Mouse (Mus musculus) 3T3-L1 (cell line): Measurements from ENCODE around the gene Hist1h3e.
A peak's percentile ranks its signal among the peaks of the same experiment; 100 is the strongest.
"Not testable (repeated sequence)": the region's sequence is repeated elsewhere in the genome, so short reads cannot be mapped to it uniquely, and the experiment has no call there.

Source experiments
- DNase-seq: peaks from one replicate; pipeline ENCODE4 v3.0.0-alpha.2; 2015; ENCODE audit warnings: low read depth, low spot score

Hist1h3e gene

DNA sequence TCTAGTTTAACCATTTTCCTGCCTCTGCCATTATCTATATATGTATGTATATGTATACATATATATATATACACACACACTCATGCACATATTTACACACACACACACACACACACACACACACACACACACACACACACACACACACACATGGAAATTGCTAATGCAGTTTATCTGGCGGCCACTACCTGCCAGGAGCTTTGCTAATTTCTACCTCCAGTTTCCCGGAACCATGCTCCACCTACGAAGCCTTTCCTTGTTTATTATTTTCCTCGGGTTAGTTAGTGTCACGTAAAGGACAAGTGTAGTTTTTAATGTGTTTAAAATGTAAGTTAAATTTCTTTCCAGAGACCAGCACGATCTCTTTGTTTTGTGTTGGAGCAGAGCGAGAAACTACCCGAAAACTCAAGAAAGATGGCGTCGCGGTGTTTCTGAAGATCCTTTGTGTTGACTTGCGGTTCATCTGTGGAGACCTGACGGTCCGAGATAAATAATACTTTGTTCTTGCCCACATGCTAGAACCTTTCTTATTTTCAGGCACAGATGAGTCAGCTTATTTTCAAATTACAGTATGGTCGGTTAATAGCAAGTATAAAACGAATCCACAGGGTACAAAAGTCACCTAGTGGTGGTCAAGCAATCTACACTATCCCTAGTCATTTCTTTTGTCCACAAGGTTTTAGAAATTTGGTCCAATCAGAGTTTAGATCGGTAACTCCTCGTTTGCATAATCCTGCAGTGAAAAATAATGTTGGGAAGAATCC lies 712 bp upstream of the Hist1h3e start:
- DNase-seq, result peak; percentile 90

DNA sequence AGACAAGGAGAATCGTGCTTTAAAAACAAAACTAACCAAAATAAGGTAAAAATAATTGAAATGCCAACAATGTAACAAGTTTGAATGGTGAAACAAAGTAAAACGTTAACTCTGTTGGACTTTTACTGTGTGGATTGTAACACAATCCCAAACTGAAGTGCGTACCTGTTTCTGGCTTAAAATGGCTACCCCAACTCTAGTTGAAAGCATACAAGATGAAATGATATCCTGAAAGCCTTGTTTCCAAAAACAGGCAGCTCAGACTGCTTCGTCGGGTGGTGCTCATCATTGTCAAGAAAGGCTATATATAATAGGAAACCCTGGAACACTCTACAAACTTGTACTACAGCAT lies 662 bp downstream of the Hist1h3e start:
- not testable (repeated sequence) for DNase-seq

DNA sequence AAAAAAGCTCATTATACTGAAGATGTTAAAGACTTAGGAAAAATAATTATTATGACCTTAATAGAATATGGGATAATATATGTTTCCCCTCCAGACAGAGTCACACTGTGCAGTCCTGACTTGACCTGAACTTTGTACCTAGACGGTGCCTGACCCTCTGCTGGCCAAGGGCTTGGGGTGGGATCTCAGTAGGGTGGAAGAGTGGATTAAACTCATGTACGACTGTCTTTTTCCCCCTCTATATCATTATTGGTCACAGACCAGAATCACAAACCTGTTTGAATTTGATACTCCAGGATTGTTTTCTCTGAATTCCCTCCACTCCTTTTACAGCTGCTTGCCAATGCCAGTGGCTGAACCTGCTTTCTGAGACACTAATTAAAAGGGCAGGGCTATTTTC lies 1.5 kb downstream of the Hist1h3e start:
- not testable (repeated sequence) for DNase-seq

DNA sequence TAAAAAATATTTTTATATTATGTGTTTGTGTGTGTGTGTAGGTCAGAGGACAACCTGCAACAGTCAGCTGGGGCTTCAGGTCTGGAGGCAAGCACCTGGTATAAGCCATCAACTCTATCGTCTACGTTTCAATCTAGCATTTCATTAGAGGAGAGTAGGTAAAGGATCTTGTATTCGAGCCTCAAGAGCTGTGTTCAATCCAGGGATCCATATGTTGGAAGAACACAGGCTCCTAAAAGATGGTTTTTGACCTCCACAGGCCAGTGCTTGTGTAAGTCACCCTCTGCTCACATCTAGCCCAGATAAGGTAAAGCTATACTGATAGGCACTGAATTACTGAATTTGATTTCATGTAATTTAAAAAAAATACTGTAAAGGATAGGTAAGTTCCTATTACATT lies 5.3 kb downstream of the Hist1h3e start:
- DNase-seq, result no peak

DNA sequence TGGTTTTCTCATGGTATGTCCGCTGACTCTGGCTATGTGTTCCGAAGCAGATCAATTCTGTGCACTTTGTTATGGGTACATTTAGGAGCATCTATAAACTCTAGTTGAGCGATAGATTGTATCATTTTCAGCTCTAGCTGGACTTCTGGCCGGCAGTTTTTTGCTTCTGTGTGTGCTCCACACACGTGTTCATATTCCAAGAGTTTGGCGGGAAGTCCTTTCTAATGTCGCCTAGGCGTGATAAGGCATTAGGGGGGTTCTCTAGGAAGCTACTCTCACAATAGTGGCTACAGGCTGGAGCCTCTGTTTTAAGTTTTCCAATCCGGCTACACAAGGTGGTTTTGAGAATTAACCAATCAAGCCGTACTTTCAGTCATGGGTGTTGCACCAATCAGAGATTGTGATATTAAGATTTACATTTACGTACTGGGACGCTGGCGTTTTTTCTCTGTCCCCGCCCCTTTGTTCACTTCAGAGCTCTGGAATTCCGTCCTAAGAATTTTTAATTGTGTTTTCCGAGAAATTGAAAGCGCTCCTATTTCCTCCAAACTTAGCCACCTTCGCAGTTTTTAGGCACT lies 6.2 kb downstream of the Hist1h3e start:
- peak; percentile 96 for DNase-seq

DNA sequence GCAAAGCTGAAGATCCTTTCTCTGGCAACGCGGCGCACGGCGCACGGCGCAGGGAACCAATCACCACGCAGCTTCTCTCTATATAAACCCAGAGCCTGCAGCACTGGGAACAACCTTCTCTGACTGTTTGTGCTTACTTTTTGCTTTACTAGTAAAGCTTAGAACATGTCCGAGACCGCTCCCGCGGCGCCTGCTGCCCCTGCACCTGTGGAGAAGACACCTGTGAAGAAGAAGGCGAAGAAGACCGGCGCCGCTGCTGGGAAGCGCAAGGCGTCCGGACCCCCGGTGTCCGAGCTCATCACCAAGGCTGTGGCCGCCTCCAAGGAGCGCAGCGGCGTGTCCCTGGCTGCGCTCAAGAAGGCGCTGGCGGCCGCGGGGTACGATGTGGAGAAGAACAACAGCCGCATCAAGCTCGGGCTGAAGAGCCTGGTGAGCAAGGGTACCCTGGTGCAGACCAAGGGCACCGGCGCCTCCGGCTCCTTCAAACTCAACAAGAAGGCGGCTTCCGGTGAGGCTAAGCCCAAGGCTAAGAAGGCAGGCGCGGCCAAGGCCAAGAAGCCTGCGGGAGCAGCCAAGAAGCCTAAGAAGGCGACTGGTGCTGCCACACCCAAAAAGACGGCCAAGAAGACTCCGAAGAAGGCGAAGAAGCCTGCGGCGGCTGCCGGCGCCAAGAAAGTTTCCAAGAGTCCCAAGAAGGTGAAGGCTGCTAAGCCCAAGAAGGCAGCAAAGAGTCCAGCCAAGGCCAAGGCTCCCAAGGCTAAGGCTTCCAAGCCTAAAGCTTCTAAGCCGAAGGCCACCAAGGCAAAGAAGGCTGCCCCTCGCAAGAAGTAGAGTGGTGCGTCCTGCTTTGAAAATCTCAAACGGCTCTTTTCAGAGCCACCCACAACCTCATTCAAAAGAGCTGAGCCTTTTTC lies 7.0 kb downstream of the Hist1h3e start:
- peak; percentile 93 for DNase-seq

DNA sequence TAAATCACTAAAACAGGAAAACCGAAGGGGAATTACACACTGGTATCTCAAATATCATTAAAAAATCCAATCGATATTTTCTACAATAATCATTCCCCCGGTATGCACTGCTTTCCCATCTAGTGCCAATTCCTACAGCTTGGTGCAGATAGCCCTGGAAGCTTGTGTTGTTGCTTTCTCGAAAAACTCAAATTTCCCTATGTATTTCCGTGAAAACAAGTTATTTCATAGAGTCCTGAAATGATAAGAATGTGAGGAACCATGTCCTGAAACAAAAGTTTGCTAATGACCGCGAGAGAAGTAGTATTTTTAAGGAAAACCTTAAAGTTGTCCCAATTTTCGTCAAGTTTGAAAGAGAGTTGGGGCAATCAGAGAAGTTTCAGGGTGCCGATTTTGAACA lies 7.8 kb downstream of the Hist1h3e start:
- DNase-seq, result peak; percentile 46

DNA sequence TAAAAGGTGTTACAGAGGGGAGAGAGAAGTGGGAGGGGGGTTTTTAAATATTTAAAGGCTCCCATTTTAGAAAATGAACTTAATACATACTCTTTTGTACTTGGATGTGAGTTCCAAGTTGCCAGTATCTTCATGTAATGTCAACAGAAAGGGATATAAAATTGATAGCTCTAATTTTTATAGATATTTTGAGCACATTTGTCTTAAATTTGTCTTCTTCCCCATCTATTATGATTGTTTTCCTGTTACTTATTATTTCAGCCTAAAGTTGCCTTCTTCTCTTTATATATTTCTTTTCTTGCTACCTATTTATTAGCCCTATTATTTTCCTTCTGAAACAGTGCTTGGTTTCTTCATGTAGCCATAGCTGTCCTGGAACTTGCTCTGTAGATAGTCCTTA lies 9.2 kb downstream of the Hist1h3e start, which contains the start of gene Hist1h1d:
Gene Hist1h1d, plus strand, starts transcription at position 301 of the 400 bp plus-strand sequence.
- no peak for DNase-seq

DNA sequence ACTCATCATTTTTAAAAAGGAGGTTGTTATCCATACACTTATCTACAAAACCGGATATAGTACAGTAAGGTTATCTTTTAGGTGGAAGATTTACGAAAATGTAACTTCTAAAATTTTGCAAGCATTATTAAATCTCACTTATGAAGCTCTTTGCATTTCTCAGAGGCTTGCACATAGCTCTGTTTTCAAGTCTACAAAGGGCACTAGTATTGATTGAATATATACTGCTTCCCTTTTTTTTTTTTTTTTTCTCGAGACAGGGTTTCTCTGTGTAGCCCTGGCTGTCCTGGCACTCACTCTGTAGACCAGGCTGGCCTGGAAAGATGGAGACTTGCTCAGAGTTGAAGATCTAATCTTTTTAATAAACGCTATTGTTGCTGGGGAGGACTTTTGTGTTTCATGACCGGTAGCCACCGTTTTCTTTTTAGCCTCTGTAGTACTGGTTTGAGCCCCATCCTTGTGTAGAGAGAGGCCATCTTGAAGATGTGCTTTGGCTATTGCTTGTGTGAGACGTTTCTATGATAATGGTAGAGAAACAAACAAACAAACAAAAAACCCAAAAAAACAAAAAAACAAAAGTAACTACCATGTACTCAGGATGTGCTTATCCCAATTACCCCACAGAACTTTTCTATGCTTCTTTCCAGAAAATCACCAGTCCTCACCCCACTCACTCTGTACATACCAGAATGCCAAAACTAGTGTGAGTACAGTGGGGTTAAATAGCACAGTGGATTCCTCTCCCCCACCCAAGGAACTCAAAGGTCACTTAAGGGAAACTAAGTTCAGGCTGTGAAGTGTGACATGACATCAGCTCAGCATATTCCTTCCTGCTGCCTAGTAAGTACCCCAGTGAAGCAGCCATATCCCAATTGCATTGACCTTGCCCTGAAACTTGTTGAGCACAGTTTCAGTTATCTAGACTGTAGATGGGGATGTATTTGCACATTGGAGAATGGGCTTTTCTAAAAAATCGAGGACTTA lies 9.9 kb downstream of the Hist1h3e start:
- no peak for DNase-seq

DNA sequence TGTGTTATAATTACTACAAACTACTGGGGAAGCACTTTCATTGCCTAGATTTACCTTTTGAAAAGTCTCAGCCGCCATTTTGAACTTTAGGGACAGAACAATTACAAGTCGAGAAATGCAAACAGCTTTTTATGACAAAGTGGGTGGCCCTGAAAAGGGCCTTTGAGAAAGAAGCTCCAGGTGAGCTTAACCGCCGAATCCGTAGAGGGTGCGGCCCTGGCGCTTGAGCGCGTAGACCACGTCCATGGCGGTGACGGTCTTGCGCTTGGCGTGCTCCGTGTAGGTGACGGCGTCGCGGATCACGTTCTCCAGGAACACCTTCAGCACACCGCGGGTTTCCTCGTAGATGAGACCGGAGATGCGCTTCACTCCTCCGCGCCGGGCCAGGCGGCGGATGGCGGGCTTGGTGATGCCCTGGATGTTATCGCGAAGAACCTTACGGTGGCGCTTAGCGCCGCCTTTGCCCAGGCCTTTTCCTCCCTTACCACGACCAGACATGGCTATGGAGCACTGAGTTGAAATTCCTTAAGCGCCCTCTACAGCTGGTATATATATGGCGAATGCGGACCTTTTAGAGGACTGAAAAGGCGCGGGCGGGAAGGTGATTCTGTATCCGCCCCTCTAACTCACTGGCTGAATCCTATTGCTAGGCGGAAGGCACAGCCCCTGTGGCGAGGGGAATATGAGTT lies 10.9 kb downstream of the Hist1h3e start, which contains the start of gene Hist1h4f:
Gene Hist1h4f, minus strand, starts transcription at position 503 of the 689 bp plus-strand sequence.
- peak; percentile 98 for DNase-seq

DNA sequence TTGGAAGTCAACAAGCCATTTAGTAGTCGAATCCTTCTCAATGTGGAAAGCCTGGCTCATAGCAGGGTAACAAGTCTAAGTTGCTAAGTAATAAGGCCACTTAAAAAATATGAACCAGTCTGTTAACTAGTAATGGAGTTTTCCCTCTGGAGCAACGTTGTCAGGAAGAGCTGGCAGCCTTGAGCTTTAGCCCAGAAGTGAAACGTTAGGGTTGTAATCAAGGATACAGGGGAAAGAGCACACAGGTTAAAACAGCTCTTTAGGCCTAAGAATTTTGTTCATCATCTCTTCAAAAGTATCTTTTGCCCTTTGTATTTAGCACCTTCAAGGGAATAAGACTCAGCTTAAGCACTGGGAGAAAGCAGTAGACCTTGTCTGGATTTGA lies 11.4 kb downstream of the Hist1h3e start:
- DNase-seq, result peak; percentile 69

DNA sequence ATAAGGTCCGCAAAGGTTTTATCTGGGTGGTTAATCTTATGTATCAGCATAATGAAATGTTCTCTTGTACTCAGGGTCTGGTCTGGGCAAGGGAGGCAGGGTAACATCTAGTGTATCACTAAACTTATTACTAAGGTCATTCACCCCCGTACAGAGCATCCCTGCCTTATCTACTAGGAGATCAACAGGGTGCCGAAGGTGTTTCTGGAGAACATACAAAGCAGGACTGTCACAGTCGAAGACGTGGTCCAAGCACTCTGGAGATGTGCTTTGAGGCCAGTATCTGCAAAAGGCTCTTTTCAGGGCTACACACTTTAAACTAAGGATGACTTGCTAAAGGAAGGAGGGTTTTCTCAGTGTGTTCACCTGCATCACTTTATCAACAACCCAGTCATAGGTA lies 15.5 kb downstream of the Hist1h3e start:
- DNase-seq, result no peak

DNA sequence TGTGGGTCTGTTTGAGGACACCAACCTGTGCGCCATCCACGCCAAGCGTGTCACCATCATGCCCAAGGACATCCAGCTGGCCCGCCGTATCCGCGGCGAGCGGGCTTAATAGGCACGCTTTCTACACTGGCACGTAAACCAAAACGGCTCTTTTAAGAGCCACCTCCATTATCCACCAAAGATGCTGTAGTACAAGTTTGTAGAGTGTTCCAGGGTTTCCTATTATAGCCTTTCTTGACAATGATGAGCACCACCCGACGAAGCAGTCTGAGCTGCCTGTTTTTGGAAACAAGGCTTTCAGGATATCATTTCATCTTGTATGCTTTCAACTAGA lies 17.4 kb downstream of the Hist1h3e start:
- DNase-seq, result not testable (repeated sequence)

DNA sequence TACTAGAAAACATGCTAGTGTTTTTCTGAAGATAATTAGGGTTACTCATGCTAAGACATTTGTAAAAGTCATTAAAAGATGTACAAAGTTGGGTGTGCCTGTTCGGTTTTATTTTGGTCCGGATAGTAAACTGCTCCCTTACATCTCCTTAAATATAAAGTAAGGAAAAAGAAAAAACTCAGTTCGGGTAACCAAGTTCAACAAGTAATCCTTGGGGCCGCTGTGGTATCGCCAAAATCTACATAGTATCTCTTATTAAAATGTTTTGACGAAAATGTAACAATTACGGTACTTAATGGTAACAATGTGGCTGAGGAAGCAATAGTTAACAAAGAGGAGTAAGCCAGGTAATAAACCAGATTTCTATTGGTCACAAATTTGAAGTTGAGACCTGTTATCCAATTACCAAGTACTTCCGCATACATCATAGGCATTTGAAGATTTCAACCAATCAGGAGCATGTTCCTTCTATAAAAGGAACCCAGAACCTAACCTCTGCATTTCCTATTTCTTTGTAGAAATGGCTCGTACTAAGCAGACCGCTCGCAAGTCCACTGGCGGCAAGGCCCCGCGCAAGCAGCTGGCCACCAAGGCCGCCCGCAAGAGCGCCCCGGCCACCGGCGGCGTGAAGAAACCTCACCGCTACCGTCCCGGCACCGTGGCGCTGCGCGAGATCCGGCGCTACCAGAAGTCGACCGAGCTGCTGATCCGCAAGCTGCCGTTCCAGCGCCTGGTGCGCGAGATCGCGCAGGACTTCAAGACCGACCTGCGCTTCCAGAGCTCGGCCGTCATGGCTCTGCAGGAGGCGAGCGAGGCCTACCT lies 18.0 kb downstream of the Hist1h3e start, which contains the start of gene Hist1h3f:
Gene Hist1h3f, plus strand, starts transcription at position 88 of the 822 bp plus-strand sequence.
- DNase-seq, result peak; percentile 96

DNA sequence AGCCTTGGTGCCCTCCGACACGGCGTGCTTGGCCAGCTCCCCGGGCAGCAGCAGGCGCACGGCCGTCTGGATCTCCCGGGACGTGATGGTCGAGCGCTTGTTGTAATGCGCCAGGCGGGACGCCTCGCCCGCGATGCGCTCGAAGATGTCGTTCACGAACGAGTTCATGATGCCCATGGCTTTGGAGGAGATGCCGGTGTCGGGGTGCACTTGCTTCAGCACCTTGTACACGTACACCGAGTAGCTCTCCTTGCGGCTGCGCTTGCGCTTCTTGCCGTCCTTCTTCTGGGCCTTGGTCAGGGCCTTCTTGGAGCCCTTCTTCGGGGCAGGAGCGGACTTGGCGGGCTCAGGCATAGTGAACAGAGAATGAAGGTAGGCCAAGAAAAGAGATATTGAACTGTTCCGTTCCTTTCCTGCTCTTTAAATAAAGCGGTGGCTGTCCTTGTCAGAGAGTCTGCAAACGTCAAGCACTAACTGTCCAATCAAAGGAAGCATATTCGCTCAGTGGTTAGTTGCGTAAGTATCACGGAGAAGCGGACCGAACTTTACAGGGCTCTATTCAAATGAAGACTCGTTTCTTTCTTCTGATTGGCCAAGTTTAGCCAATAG lies 19.1 kb downstream of the Hist1h3e start, which contains the start of gene Hist1h2bh:
Gene Hist1h2bh, minus strand, starts transcription at position 394 of the 609 bp plus-strand sequence.
- peak; percentile 98 for DNase-seq

DNA sequence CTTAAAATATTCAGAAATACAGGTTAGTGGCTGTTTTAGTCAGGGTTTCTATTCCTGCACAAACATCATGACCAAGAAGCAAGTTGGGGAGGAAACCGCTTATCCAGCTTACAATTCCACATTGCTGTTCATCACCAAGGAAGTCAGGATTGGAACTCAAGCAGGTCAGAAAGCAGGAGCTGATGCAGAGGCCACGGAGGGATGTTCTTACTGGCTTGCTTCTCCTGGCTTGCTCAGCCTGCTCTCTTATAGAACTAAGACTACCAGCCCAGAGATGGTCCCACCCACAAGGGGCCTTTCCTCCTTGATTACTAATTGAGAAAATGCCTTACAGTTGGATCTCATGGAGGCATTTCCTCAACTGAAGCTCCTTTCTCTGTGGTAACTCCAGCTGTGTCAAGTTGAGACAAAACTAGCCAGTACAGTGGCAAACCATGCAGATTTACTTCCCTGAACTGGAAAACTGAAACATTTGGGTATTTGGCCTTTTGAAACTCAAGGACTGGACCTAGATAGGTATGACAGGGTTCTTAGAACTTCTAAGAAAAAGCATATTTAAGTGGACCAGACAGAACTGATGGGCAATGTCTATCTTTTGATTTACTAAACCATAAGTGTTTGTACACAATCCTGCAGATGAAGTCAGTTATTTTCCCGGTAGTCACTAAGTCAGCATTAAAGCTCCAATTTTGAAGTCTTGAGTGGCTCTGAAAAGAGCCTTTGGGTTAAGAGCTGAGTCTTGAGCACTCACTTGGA lies 19.8 kb downstream of the Hist1h3e start:
- DNase-seq, result peak; percentile 62

DNA sequence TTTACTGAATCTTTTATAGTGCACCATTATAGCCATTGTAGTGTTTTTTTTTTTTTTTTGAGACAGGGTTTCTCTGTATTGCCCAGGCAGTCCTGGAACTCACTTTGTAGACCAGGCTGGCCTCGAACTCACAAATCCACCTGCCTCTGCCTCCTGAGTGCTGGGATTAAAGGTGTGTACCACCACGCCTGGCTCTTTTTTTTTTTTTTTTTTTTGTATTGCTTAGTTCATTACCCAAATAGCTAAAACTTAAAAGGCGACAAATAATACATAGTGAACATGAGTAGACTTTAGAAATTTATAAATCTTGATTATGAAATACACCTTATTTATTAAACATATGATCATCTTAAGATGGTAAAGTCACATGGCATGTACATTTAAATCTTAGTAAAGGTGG lies 20.7 kb downstream of the Hist1h3e start:
- no peak for DNase-seq

DNA sequence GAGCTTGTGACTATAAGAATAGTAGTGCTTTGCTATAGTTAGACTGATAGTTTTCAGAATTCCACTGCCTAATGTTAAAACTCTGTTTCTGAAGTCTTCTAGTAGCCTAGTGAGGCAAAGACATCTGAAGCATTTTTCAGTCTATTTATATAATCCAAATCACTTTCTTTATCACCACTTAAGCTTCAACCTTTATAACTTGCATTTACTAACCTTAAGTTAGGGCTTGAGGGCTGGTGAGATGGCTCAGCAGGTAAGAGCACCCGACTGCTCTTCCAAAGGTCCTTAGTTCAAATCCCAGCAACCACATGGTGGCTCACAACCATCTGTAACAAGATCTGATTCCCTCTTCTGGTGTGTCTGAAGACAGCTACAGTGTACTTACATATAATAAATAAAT lies 22.3 kb downstream of the Hist1h3e start:
- not testable (repeated sequence) for DNase-seq
